Mouse (Mus musculus) midbrain, embryonic 15.5 days (tissue): ENCODE results near the gene Gm20388. TPM values are rescaled to one million over a fixed set of nuclear protein-coding genes. Genes with fewer than 3 reads are reported as not detected.

Source experiments
- ATAC-seq: fragments of 200-750 bp; cut with Nextera tagmentation; replicated peaks from 2 replicates; pipeline ENCODE4 v1.8.0; 2017; ENCODE audit warnings: moderate TSS enrichment
- H3K27ac ChIP-seq: fragments of 300-500 bp; sonication (generic); 2 replicates; pipeline ENCODE4 v1.5.1; 2015; ENCODE audit warnings: mild to moderate bottlenecking, inconsistent platforms
- H3K27me3 ChIP-seq: fragments of 300-500 bp; sonication (generic); replicated peaks from 2 replicates; pipeline ENCODE4 v1.6.1; 2015; ENCODE audit warnings: inconsistent platforms
- H3K36me3 ChIP-seq: fragments of 300-500 bp; sonication (generic); replicated peaks from 2 replicates; pipeline ENCODE4 v1.6.1; 2015; ENCODE audit warnings: inconsistent platforms
- H3K4me1 ChIP-seq: fragments of 300-500 bp; sonication (generic); 2 replicates; pipeline ENCODE4 v1.6.1; 2015; ENCODE audit warnings: inconsistent platforms
- H3K4me2 ChIP-seq: fragments of 300-500 bp; sonication (generic); 2 replicates; pipeline ENCODE4 v1.6.1; 2015; ENCODE audit warnings: inconsistent platforms, mild to moderate bottlenecking, moderate library complexity
- H3K4me3 ChIP-seq: fragments of 300-500 bp; sonication (generic); 2 replicates; pipeline ENCODE4 v1.5.1; 2015; ENCODE audit warnings: mild to moderate bottlenecking, inconsistent platforms
- H3K9ac ChIP-seq: fragments of 300-500 bp; sonication (generic); 2 replicates; pipeline ENCODE4 v1.6.1; 2015; ENCODE audit warnings: mild to moderate bottlenecking, inconsistent platforms
- H3K9me3 ChIP-seq: fragments of 300-500 bp; sonication (generic); 2 replicates; pipeline ENCODE4 v1.6.1; 2016; ENCODE audit warnings: inconsistent platforms
- WGBS: fragments of 180-500 bp; shearing (Covaris S2); methylation state at CpG from one replicate; pipeline ENCODE4 v1.1.7; 2015; ENCODE audit warnings: mixed read lengths; 5-methylcytosine and 5-hydroxymethylcytosine counted together
- polyA plus RNA-seq: library from polyadenylated mRNA; unstranded; fragments of >200 nt; fragmentation: Nextera tagmentation; extraction: Ambion mirVana; gene quantifications from 2 replicates; pipeline ENCODE4 v1.2.1, GENCODE M21; 2015

Gm20388 gene
- polyA plus RNA-seq, 1 experiment from 2014 or later: 5.6 TPM

DNA sequence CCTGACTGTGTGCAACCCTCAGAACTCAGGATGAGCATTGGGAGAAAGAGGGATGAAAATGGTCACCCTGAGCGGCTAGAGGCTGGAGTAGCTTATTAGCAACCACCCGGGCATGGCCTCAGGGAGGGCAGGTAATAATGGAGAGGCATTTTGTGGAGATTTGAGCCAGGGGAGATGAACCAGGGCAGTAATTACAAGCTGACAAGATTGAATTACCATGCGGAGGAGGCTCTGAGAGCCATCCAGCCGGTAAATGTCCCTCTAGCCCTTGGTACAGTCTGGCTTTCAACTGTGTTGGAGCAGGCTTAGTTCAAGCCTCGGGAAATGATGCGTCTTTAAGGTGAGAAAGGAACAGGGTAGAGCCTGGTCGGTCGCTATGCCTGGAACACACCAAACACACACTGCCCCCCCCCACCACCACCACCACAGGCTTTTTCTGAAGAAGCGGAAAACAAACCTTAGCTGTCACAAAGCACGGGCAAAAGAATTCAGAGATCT, 1486.6 kb downstream of the Gm20388 start:
- WGBS: 44% methylated on average over 10 of the region's 10 CpGs
- no peaks in the 10 kb centered on the region for H3K36me3 ChIP-seq
- peaks cover 14% of the 10 kb centered on the region for H3K4me1 ChIP-seq
- H3K9ac ChIP-seq: no peak overlapping the region
- peaks cover 45% of the 10 kb centered on the region for H3K27me3 ChIP-seq
- no peak for ATAC-seq
- H3K4me2 ChIP-seq: no peak overlapping the region
- H3K9me3 ChIP-seq: no peaks in the 10 kb centered on the region
- no peak overlapping the region for H3K27ac ChIP-seq
- H3K4me3 ChIP-seq: no peak overlapping the region

DNA sequence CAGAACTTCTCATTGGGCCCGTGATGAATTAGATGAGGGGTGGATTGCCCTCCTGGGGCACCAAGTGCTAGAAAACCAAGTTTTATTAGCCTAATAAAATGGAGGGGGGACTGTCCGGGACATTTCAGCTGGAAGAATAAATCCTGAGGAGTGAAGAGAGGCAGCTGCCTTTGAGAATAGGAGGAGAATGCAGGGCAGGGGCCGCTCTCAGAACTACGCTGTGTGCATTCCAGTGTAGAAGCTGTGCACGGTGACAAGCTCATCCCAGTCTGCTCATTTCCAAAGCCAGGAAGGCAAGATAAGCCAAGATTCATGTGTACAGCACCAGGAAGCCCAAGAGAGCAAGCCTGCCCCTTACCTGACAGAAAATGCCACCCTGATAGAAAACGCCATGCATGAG, 1487.4 kb downstream of the Gm20388 start:
- 76% methylated on average over 6 of the region's 6 CpGs for WGBS
- Histone ChIP-seq H3K4me1 (peaks cover 14% of the 10 kb centered on the region), H3K36me3 (no peaks in the 10 kb centered on the region), H3K9ac (no peak overlapping the region), H3K27me3 (peaks cover 40% of the 10 kb centered on the region), H3K4me2 (no peak overlapping the region), H3K9me3 (no peaks in the 10 kb centered on the region), H3K27ac (no peak overlapping the region), H3K4me3 (no peak overlapping the region)
- ATAC-seq: no peak

DNA sequence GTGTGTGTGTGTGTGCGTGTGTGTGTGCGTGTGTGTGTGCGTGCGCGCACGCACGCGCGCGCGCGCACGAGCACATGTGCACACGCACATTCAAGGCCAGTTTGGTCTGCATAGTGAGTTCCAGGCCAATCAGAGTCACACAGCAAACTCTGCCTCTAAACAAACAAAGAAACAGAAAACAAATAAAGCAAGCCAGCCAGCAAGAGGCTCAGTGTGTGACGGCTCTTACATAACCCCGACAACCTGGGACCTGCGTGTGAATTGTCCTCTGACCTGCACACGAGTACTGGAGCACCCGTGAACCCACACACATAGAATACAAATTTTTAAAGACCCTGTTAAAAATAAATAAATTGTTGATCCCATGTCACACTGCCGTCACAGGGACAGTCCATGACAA, 1488.1 kb downstream of the Gm20388 start:
- no peak for ATAC-seq
- WGBS: 93% methylated on average over 20 of the region's 20 CpGs
- Histone ChIP-seq H3K4me2 (no peak overlapping the region), H3K4me3 (no peak overlapping the region), H3K9me3 (no peaks in the 10 kb centered on the region), H3K27ac (no peak overlapping the region), H3K9ac (no peak overlapping the region), H3K36me3 (no peaks in the 10 kb centered on the region), H3K27me3 (peaks cover 35% of the 10 kb centered on the region), H3K4me1 (peaks cover 14% of the 10 kb centered on the region)

DNA sequence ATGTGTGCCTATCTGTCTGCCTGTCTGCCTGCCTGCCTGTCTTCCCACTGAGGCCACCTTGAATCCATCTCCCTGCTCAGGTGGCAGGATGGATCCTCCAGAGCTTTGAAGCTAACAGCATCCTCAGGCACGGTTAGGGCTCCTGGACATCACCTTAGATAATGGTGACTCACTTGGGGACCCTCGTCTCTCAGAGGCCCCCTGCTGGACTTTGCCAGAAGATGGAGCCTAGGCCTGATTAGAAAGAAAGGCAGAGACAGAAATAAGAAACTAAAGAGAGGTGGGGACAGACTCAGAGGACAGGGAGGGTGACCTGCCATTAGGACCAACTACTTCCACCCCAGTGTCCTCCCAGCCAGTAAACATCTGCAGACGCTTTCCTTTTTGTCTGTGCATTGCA, 1488.5 kb downstream of the Gm20388 start:
- H3K4me2 ChIP-seq: no peak overlapping the region
- no peaks in the 10 kb centered on the region for H3K9me3 ChIP-seq
- peaks cover 14% of the 10 kb centered on the region for H3K4me1 ChIP-seq
- H3K27me3 ChIP-seq: peaks cover 33% of the 10 kb centered on the region
- ATAC-seq: no peak
- 54% methylated on average over 3 of the region's 3 CpGs for WGBS
- H3K27ac ChIP-seq: no peak overlapping the region
- no peaks in the 10 kb centered on the region for H3K36me3 ChIP-seq
- H3K4me3 ChIP-seq: no peak overlapping the region
- no peak overlapping the region for H3K9ac ChIP-seq

DNA sequence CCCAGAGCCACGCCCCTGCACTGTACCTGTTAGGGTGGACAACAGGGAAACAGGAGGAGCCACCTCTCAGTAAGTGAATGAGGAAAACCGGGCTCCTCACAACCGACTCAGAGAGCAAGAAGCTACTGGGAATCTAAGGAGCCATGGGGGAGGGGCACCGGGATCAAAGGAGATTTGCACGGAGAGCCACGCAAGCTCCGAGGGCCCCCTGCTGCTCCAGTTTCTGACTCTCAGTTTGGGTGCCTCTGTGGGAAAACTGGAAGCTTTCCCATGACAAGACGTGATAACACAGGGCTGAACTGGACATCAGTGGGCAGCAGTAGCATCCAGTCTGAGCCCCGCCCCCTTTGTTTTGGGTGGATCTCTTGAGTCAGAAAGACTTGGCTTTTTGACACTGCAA, 1489.9 kb downstream of the Gm20388 start:
- Histone ChIP-seq H3K4me3 (no peak overlapping the region), H3K27me3 (peaks cover 24% of the 10 kb centered on the region), H3K4me2 (no peak overlapping the region), H3K27ac (no peak overlapping the region), H3K4me1 (peaks cover 14% of the 10 kb centered on the region), H3K9me3 (no peaks in the 10 kb centered on the region), H3K9ac (no peak overlapping the region), H3K36me3 (no peaks in the 10 kb centered on the region)
- no peak for ATAC-seq
- 29% methylated on average over 9 of the region's 9 CpGs for WGBS

DNA sequence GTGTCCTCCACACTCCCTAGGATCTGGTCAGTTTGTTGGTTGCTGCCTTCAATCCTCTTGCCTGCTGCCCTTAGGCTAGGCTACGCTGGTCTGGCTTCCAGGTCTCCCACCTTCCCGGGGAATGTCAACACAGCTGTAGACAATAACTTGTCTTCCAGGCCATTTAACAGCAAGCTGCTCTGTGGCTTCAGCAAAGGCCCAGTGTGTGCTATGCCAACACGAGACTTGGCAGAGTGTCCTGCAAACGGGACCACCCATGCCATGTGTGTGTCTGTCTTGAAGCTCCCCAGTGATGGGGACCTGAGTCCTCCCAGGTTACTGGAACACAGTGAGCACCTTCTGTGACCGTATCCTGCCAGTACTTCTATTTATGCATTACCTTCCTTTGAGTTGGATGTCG, 1493.2 kb downstream of the Gm20388 start:
- H3K4me1 ChIP-seq: peaks cover 4% of the 10 kb centered on the region; the same call in 1 of the 2 replicates
- H3K9ac ChIP-seq: no peak overlapping the region
- no peak overlapping the region for H3K27ac ChIP-seq
- H3K9me3 ChIP-seq: no peaks in the 10 kb centered on the region
- no peak for ATAC-seq
- 83% methylated on average over 6 of the region's 6 CpGs for WGBS
- H3K27me3 ChIP-seq: 0 out of 2 replicates have a peak, but pooled peaks cover 3% of the 10 kb centered on the region
- no peak overlapping the region for H3K4me3 ChIP-seq
- H3K36me3 ChIP-seq: no peaks in the 10 kb centered on the region
- H3K4me2 ChIP-seq: no peak overlapping the region

DNA sequence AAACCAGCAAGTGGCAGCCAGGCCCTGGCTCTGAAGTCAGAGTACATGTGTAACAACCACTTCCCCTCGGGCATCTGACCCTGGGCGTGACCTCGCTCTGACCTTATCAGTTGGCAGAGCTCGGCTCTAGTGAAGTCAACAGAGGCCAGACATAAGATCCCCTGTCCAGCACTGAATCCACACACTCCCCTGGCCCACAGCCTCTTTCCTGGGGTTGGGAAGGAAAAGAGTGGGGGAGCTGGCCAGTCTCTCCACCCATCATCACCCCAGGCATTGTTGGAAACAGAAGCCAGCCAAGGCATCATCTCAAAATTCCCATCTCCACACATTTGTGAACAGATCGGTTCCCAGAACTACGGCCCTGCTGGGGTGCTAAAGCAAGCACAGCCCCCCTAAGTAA, 1507.4 kb downstream of the Gm20388 start:
- ATAC-seq: no peak
- Histone ChIP-seq H3K27ac (no peak overlapping the region), H3K4me2 (no peak overlapping the region), H3K4me3 (no peak overlapping the region), H3K27me3 (no peaks in the 10 kb centered on the region), H3K9me3 (no peaks in the 10 kb centered on the region), H3K4me1 (no peaks in the 10 kb centered on the region), H3K36me3 (no peaks in the 10 kb centered on the region), H3K9ac (no peak overlapping the region)
- 70% methylated on average over 6 of the region's 6 CpGs for WGBS

DNA sequence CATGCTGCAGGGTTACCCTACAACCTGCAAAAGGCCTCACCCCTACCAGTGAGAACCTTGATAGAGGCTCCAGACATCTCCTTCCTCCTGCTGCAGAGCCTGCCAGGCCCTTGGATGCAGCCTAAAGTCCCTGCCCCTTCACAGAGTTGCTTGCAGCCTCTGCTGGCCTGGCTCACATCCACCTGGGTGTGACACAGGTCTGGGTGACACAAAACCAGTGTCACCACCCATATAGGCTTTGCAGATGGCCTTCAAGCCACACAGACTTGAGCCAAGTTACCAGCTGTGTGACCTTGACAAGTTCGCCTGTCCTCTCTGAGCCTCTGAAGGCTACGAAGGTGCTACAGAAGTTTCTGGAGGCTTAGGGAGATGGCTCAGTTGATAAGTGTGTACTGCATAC, 1508.9 kb downstream of the Gm20388 start:
- Histone ChIP-seq H3K27ac (no peak overlapping the region), H3K4me3 (no peak overlapping the region), H3K36me3 (no peaks in the 10 kb centered on the region), H3K9me3 (no peaks in the 10 kb centered on the region), H3K27me3 (no peaks in the 10 kb centered on the region), H3K4me2 (no peak overlapping the region), H3K4me1 (no peaks in the 10 kb centered on the region), H3K9ac (no peak overlapping the region)
- ATAC-seq: no peak
- 94% methylated on average over 2 of the region's 2 CpGs for WGBS

DNA sequence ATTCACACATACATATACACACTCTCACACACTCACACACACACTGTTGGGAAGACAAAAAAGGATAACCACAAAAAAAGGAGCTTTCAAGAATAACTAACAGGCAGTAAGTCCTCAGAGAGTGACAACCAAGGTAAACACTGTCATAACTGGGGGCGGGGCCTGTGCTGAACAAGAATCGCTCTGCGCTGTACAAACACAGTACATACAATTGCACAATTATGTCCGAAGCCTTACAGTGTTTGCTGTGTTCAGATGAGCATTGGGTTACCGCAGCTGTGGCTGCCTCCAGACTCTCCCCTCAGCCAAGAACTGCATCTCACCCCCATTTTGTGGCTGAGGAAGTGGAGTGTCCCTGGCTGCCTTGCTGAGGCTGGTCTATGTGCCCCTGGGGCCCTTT, 1510.4 kb downstream of the Gm20388 start:
- no peak for ATAC-seq
- Histone ChIP-seq H3K36me3 (no peaks in the 10 kb centered on the region), H3K9me3 (no peaks in the 10 kb centered on the region), H3K4me3 (no peak overlapping the region), H3K9ac (no peak overlapping the region), H3K4me2 (no peak overlapping the region), H3K4me1 (no peaks in the 10 kb centered on the region), H3K27me3 (no peaks in the 10 kb centered on the region), H3K27ac (no peak overlapping the region)
- 84% methylated on average over 5 of the region's 5 CpGs for WGBS

DNA sequence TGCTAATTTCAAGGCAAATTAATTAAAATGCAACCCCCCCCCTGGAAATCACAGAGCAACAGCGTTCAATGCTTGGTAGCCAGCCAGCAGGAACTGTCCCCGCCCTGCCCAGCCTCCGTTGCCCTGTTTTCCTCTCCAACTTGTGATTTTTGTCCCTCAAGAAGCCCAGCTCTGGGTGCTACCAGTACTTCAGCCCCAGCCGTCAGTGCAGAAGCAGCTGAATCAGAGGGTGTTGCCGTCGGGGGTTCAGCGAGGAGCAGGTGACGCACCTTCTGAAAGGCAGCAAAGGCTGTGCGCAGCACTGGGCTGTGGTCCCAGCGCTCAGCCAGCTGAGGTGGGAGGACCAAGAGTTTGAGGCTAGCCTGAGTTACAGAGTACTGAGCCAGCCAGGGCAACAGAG, 1513.4 kb downstream of the Gm20388 start:
- no peaks in the 10 kb centered on the region for H3K36me3 ChIP-seq
- H3K27me3 ChIP-seq: no peaks in the 10 kb centered on the region
- no peak overlapping the region for H3K4me2 ChIP-seq
- H3K9me3 ChIP-seq: no peaks in the 10 kb centered on the region
- H3K27ac ChIP-seq: no peak overlapping the region
- H3K4me3 ChIP-seq: no peak overlapping the region
- no peaks in the 10 kb centered on the region for H3K4me1 ChIP-seq
- WGBS: 92% methylated on average over 10 of the region's 10 CpGs
- no peak for ATAC-seq
- no peak overlapping the region for H3K9ac ChIP-seq

DNA sequence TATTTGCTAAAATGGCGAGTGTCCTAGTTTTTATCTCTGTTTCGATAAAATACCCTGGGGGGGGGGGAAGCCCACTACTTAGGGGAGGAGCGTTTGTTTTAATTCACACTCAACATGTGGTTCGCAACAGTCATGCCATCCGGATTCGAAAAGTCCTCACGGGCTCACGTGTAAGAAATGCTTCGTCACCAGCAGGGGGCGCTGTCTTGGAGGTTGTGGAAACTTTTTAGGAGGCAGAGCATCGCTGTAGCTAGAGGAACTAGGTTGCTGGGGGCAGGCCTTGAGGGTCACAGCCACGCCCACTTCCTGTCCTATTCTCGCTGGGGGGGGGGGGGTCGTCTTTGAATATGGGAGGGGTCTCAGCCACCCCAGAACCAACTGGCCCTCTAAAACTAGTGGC, 1514.0 kb downstream of the Gm20388 start:
- WGBS: 88% methylated on average over 14 of the region's 14 CpGs
- no peaks in the 10 kb centered on the region for H3K4me1 ChIP-seq
- H3K4me3 ChIP-seq: no peak overlapping the region
- no peaks in the 10 kb centered on the region for H3K36me3 ChIP-seq
- ATAC-seq: no peak
- H3K27ac ChIP-seq: no peak overlapping the region
- no peaks in the 10 kb centered on the region for H3K27me3 ChIP-seq
- H3K4me2 ChIP-seq: no peak overlapping the region
- no peaks in the 10 kb centered on the region for H3K9me3 ChIP-seq
- H3K9ac ChIP-seq: no peak overlapping the region

DNA sequence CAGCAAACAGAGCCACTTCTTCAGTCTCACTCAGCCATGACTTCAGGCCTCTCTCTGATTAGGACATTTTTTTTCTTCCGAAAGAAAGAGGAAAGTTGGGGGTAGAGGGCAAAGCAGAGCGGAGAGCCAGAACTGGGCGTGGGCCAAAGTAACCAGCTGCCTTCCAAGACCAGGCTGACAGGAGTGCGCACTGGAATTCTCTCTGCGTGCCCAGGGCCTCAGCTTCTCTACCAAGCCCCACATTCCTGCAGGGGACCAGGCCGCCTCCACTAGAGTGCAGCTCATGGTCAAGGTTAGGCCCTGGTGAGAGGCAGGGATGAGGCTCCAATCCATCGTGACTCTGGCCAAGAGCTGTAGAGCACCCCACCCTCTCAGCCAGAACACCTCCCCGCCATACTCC, 1520.9 kb downstream of the Gm20388 start:
- peaks cover 3% of the 10 kb centered on the region; the same call in 1 of the 2 replicates for H3K27me3 ChIP-seq
- no peak overlapping the region for H3K4me2 ChIP-seq
- no peak for ATAC-seq

DNA sequence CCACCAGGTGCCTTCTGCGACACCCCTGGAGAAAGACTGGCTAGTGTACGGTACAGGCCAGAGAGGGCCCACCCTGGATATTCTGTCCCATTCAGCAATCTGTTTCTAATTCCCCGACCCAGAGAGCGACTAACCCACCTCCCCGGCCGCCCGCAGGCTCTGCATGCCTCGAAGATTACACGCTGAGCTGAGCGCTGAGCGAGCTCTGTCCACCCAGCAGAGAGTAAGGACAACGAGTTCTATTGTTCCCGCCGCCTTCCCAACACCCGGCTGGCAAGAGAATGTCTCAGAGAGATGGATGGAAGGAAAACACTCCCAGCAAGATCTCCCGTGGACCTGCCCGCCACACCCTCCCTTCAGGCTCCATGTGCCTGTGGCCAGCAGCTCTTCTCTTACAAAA, 1522.8 kb downstream of the Gm20388 start:
- Histone ChIP-seq H3K4me1 (no peaks in the 10 kb centered on the region), H3K9me3 (no peaks in the 10 kb centered on the region), H3K27me3 (peaks cover 3% of the 10 kb centered on the region; the same call in 1 of the 2 replicates), H3K4me3 (no peak overlapping the region), H3K27ac (no peak overlapping the region), H3K36me3 (no peaks in the 10 kb centered on the region), H3K9ac (no peak overlapping the region), H3K4me2 (no peak overlapping the region)
- 11% methylated on average over 17 of the region's 17 CpGs for WGBS
- no peak for ATAC-seq

More for the DNA sequence above, 1520.9 kb downstream of the Gm20388 start:
- Histone ChIP-seq H3K27ac (no peak overlapping the region), H3K4me1 (no peaks in the 10 kb centered on the region), H3K4me3 (no peak overlapping the region), H3K36me3 (no peaks in the 10 kb centered on the region), H3K9me3 (no peaks in the 10 kb centered on the region), H3K9ac (no peak overlapping the region)
- WGBS: 75% methylated on average over 8 of the region's 8 CpGs
